Mouse (Mus musculus) embryonic facial prominence, embryonic 15.5 days (tissue): ENCODE measurements around the gene Npl. TPM values are rescaled to one million over a fixed set of nuclear protein-coding genes. Genes with fewer than 3 reads are reported as not detected.

Source experiments
- ATAC-seq: fragments of 200-750 bp; cut with Nextera tagmentation; 2 replicates; pipeline ENCODE4 v1.8.0; 2017; ENCODE audit warnings: low read depth, moderate TSS enrichment; ENCODE audit not compliant: insufficient number of reproducible peaks, low FRiP score, low TSS enrichment
- H3K27ac ChIP-seq: fragments of 300-500 bp; sonication (generic); replicated peaks from 2 replicates; pipeline ENCODE4 v1.5.1; 2015; ENCODE audit warnings: mild to moderate bottlenecking, inconsistent platforms
- H3K27me3 ChIP-seq: fragments of 300-500 bp; sonication (generic); 2 replicates; pipeline ENCODE4 v1.6.1; 2015; ENCODE audit warnings: inconsistent platforms
- H3K36me3 ChIP-seq: fragments of 300-500 bp; sonication (generic); 2 replicates; pipeline ENCODE4 v1.6.1; 2015; ENCODE audit warnings: mild to moderate bottlenecking, inconsistent platforms
- H3K4me1 ChIP-seq: fragments of 300-500 bp; sonication (generic); 2 replicates; pipeline ENCODE4 v1.6.1; 2015; ENCODE audit warnings: inconsistent platforms
- H3K4me2 ChIP-seq: fragments of 300-500 bp; sonication (generic); replicated peaks from 2 replicates; pipeline ENCODE4 v1.6.1; 2015; ENCODE audit warnings: mild to moderate bottlenecking, inconsistent platforms
- H3K4me3 ChIP-seq: fragments of 300-500 bp; sonication (generic); replicated peaks from 2 replicates; pipeline ENCODE4 v1.5.1; 2015; ENCODE audit warnings: mild to moderate bottlenecking, inconsistent platforms
- H3K9ac ChIP-seq: fragments of 300-500 bp; sonication (generic); 2 replicates; pipeline ENCODE4 v1.6.1; 2015; ENCODE audit warnings: inconsistent platforms
- H3K9me3 ChIP-seq: fragments of 300-500 bp; sonication (generic); replicated peaks from 2 replicates; pipeline ENCODE4 v1.6.1; 2016; ENCODE audit warnings: inconsistent platforms
- WGBS: fragments of 180-500 bp; shearing (Covaris S2); methylation state at CpG from one replicate; pipeline ENCODE4 v1.1.7; 2015; 5-methylcytosine and 5-hydroxymethylcytosine counted together
- polyA plus RNA-seq: library from polyadenylated mRNA; unstranded; fragments of >200 nt; fragmentation: Nextera tagmentation; extraction: Ambion mirVana; gene quantifications from 2 replicates; pipeline ENCODE4 v1.2.1, GENCODE M21; 2015

Gene Npl
- polyA plus RNA-seq, 1 experiment from 2014 or later: 21.4 TPM

DNA sequence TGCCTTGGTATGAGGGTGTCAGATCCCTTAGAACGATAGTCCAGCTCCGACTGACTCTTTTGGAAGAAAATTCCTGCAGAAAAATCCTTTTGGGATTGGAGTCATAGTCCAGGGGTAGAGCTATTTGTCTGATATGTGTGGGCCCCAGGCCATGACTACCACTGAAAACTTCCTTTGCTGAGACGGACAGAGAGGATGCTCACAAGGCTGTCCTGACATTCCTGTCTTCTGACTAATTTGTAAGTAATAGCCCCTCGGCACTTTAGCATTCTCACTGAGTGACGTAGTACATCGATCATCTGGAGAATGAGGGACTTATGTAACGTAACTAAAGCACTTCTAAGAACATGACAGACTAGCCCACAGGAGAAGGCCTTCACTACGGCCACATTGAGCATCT lies 15.9 kb upstream of the Npl start:
- Histone ChIP-seq H3K27ac (no peak overlapping the region), H3K9ac (no peak overlapping the region), H3K4me3 (no peak overlapping the region), H3K4me2 (no peak overlapping the region), H3K36me3 (no peaks in the 10 kb centered on the region), H3K4me1 (0 out of 2 replicates have a peak, but pooled peaks cover 3% of the 10 kb centered on the region), H3K9me3 (no peaks in the 10 kb centered on the region), H3K27me3 (no peaks in the 10 kb centered on the region)
- ATAC-seq: no peak
- 52% methylated on average over 8 of the region's 8 CpGs for WGBS

DNA sequence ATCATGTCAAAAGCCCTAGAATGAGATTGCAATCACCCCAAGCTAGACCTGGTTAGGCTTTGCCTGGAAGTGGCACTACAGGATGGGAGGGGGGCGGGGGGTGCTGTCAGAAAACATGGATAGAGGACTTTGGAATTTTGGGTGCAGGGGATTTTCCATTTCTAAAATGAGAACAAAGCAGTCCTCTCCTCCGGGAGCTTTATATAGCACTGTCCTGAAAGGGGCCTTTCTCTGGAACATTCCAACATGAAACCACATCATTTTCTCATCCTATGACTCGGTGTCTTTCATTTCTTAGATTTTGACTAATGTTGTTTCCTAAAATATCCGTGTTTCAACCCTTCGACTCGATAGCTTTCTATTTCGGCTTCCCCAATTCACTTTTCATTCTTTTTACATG lies 14.9 kb upstream of the Npl start:
- Histone ChIP-seq H3K4me3 (no peak overlapping the region), H3K9ac (no peak overlapping the region), H3K4me2 (no peak overlapping the region), H3K27me3 (no peaks in the 10 kb centered on the region), H3K36me3 (no peaks in the 10 kb centered on the region), H3K4me1 (peaks cover 6% of the 10 kb centered on the region; the same call in 1 of the 2 replicates), H3K9me3 (no peaks in the 10 kb centered on the region), H3K27ac (no peak overlapping the region)
- 55% methylated on average over 7 of the region's 7 CpGs for WGBS
- ATAC-seq: no peak

DNA sequence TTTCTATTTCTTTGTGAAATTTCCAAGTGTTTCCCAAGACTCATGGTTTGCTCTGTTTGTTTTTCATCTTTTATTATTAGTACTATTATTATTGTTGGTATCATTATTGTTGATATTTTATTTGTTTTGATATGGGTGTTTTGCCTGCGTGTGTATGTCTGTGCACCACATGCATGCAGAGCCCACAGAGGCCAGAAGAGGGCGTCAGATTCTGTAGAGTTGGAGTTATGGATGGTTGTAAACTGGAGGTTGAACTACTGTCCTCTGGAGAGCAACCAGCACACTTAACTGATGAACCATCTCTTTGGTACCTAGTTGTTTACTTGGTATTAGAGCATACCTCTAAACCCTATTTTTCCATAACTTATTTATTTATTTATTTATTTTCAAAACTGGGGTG lies 13.8 kb upstream of the Npl start:
- Histone ChIP-seq H3K4me3 (no peak overlapping the region), H3K4me1 (peaks cover 6% of the 10 kb centered on the region; the same call in 1 of the 2 replicates), H3K4me2 (no peak overlapping the region), H3K27me3 (no peaks in the 10 kb centered on the region), H3K9ac (no peak overlapping the region), H3K36me3 (no peaks in the 10 kb centered on the region), H3K9me3 (no peaks in the 10 kb centered on the region), H3K27ac (no peak overlapping the region)
- no peak for ATAC-seq
- 47% methylated on average over 2 of the region's 2 CpGs for WGBS

DNA sequence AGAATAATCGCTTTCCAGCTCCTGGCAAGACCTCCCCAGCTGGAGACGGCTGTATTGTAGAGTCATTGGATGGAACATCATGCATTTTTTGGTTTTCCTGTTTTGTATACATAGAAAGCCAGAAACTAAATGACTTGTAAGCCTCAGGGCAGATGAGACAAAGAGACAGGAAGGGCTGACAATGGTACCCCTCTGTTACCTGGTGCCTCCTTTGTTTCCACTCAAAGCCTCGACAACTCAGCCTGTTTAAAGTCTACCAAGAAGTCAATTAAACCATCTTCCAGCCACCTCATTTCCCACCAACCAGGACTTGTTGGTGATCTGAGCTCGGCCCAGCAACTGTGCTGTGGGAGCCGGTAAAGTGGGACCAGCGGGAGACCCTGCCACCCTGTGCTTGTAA lies 11.0 kb upstream of the Npl start:
- Histone ChIP-seq H3K4me2 (no peak overlapping the region), H3K9ac (no peak overlapping the region), H3K4me1 (peaks cover 6% of the 10 kb centered on the region; the same call in 1 of the 2 replicates), H3K4me3 (no peak overlapping the region), H3K9me3 (no peaks in the 10 kb centered on the region), H3K36me3 (no peaks in the 10 kb centered on the region), H3K27ac (no peak overlapping the region), H3K27me3 (no peaks in the 10 kb centered on the region)
- ATAC-seq: no peak
- 41% methylated on average over 6 of the region's 6 CpGs for WGBS

DNA sequence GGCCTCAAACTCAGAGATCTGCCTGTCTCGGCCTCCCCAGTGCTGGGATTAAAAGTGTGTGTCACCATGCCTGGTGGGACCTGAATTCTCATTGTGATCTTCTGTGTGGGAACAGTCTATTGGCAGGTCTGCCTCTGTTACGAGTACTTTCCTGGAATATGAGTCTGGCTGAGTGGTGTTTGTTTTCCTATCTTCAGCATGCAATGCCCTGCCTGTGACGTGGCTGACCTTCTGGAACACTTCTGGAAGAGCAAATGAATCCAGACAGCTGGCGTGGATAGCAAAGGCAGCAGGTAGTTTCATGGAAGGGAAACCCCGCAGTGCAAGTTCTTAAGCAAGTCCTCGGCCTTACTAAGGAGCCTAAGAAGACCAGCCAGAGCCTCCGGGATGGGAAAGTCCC lies 9.9 kb upstream of the Npl start:
- peaks cover 6% of the 10 kb centered on the region; the same call in 1 of the 2 replicates for H3K4me1 ChIP-seq
- 64% methylated on average over 7 of the region's 7 CpGs for WGBS
- no peaks in the 10 kb centered on the region for H3K27me3 ChIP-seq
- no peaks in the 10 kb centered on the region for H3K36me3 ChIP-seq
- no peak overlapping the region for H3K4me2 ChIP-seq
- no peak overlapping the region for H3K27ac ChIP-seq
- no peak for ATAC-seq
- H3K9me3 ChIP-seq: no peaks in the 10 kb centered on the region
- no peak overlapping the region for H3K9ac ChIP-seq
- no peak overlapping the region for H3K4me3 ChIP-seq

DNA sequence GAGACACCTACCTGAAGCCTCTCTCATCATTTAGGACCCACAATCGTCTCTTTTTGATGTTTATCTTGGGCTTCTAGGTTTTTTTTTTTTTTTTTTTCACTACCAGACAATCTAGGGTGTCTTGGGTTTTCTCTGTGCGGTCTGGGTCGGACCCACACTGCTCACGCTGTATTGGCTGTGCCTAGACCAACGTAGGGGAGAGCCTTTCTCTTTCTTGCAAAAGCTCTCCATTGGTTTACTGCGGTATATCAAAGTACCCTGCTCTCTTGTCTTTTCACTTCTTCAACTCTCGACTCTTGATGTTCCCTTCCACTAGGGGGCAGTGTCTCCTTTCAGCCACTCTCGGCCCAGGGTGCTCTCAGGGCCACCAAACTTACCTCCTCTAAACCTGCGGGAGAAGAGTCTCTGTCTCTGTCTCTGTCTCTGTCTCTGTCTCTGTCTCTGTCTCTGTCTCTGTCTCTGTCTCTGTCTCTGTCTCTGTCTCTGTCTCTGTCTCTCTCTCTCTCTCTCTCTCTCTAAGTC lies 9.3 kb upstream of the Npl start:
- H3K9me3 ChIP-seq: no peaks in the 10 kb centered on the region
- no peaks in the 10 kb centered on the region for H3K36me3 ChIP-seq
- H3K4me3 ChIP-seq: no peak overlapping the region
- H3K27ac ChIP-seq: no peak overlapping the region
- no peak for ATAC-seq
- H3K9ac ChIP-seq: no peak overlapping the region
- WGBS: 31% methylated on average over 9 of the region's 9 CpGs
- no peaks in the 10 kb centered on the region for H3K27me3 ChIP-seq
- H3K4me2 ChIP-seq: no peak overlapping the region
- H3K4me1 ChIP-seq: peaks cover 6% of the 10 kb centered on the region; the same call in 1 of the 2 replicates

DNA sequence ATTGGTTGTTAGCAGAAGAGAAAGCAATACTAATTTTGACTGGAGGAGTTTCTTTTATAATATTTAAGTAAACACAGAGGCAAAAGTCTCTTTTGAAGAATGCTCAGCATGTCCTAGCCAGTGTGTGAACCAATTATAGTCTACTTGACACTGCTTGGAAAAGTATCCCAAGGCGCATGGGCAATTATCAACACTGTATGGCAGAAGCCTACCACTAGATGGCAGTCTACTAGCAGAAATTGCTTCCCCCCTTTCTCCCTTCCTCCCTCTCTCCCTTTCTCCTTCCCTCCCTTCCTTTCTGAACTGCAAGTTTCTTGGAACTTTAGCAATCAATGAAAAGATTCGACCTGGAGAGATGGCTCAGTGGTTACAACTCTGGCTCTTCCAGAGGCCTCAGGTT lies 7.1 kb upstream of the Npl start:
- ATAC-seq: 0 out of 2 replicates have a peak, but pooled peaks have one; percentile 28

DNA sequence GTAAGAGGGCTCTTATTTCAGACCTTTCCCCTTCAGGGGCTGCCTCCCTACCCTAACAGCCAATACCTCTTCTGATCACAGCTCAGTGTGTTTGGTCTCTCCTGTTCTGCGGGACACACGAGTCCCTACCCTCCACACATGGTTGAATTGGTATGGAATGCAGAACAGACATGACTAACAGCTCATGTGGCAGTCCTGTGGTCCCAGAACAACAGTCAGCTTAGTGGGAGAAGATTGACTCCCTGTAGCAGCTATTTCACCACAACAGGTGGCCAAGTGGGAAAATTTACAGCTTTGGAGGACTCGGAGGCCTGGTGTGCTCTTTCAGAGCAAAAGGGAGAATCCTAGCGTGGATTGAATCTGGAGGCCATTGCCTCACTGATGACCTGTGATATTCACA lies 6.4 kb upstream of the Npl start:
- Histone ChIP-seq H3K4me2 (no peak overlapping the region), H3K9ac (no peak overlapping the region), H3K36me3 (no peaks in the 10 kb centered on the region), H3K4me1 (peaks cover 6% of the 10 kb centered on the region; the same call in 1 of the 2 replicates), H3K27me3 (no peaks in the 10 kb centered on the region), H3K9me3 (no peaks in the 10 kb centered on the region), H3K27ac (no peak overlapping the region), H3K4me3 (no peak overlapping the region)
- no peak for ATAC-seq
- WGBS: 65% methylated on average over 4 of the region's 4 CpGs

More for the DNA sequence above, 7.1 kb upstream of the Npl start:
- Histone ChIP-seq H3K27ac (no peak overlapping the region), H3K36me3 (no peaks in the 10 kb centered on the region), H3K9me3 (no peaks in the 10 kb centered on the region), H3K4me3 (no peak overlapping the region), H3K27me3 (no peaks in the 10 kb centered on the region), H3K9ac (no peak overlapping the region), H3K4me2 (no peak overlapping the region), H3K4me1 (peaks cover 6% of the 10 kb centered on the region; the same call in 1 of the 2 replicates)
- WGBS: 5% methylated on average over 2 of the region's 2 CpGs

DNA sequence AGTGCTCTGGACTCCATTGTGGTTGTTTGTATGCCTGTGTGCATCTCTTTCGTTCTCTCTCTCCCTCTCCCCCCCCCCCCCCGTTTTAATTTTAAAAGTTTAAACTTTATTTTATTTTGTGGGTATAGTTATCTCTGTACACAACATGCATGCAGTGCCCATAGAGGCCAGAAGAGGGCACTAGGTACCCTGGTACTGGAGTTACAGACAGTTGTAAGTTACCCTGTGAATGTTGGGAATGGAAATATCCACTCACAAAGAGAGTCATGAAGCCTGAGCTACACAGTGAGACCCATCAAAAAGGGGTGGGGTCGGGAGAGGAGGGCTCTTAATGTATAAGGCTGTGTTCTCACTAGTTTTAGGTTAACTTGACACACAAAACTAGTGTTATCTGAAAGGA lies 969 bp upstream of the Npl start:
- ATAC-seq: no peak
- H3K9me3 ChIP-seq: no peaks in the 10 kb centered on the region
- H3K27me3 ChIP-seq: no peaks in the 10 kb centered on the region

DNA sequence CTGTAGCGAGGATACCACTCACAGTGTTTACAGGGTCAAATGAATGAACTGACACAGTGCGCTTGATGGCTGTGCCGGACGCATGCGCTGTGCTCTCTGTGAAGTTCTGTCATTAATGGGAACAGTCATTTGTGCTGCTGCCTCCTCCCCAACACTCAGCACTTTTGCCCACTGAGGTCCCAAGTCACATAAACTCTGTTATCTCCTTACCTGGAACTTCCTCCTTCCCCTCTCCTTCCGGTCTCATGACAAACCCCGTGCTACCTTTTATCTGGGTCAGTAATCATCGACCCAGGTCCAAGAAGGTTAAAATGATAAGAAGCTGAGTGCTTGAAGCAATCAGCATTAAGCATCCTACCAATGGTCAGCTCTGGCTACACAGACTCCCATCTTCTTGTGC lies 2.3 kb downstream of the Npl start:
- no peak overlapping the region for H3K27ac ChIP-seq
- 0 out of 2 replicates have a peak, but pooled peaks cover 4% of the 10 kb centered on the region for H3K4me1 ChIP-seq
- H3K36me3 ChIP-seq: no peaks in the 10 kb centered on the region
- no peak for ATAC-seq
- H3K27me3 ChIP-seq: no peaks in the 10 kb centered on the region
- H3K9ac ChIP-seq: no peak overlapping the region
- WGBS: 82% methylated on average over 8 of the region's 8 CpGs
- no peak overlapping the region for H3K4me3 ChIP-seq
- no peak overlapping the region for H3K4me2 ChIP-seq
- no peaks in the 10 kb centered on the region for H3K9me3 ChIP-seq

More for the DNA sequence above, 969 bp upstream of the Npl start:
- H3K36me3 ChIP-seq: no peaks in the 10 kb centered on the region
- H3K4me1 ChIP-seq: 0 out of 2 replicates have a peak, but pooled peaks cover 4% of the 10 kb centered on the region
- H3K4me2 ChIP-seq: no peak overlapping the region
- whole genome bisulfite sequencing: 25% methylated on average over 3 of the region's 3 CpGs
- no peak overlapping the region for H3K4me3 ChIP-seq
- H3K27ac ChIP-seq: no peak overlapping the region
- H3K9ac ChIP-seq: no peak overlapping the region

DNA sequence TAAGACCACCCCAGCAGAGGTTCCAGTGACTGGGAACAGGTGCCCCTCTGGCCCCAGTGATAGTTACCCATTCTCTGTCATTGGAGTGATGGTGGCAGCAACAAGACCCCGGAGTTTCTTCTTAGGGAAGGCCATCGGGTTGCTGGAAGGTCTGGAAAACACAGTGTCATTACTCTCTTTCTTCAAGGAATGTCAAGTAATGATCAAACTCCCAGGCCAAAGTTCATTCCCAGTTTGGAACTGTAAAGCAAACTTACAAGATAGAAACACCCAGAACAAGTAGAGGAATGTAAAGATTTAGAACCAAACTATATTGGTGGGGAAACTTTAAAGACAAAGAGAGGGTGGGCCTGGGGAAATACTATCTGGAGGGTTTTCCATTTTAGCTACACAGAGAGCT lies 4.6 kb downstream of the Npl start:
- 78% methylated on average over 2 of the region's 2 CpGs for WGBS
- no peak overlapping the region for H3K4me3 ChIP-seq

DNA sequence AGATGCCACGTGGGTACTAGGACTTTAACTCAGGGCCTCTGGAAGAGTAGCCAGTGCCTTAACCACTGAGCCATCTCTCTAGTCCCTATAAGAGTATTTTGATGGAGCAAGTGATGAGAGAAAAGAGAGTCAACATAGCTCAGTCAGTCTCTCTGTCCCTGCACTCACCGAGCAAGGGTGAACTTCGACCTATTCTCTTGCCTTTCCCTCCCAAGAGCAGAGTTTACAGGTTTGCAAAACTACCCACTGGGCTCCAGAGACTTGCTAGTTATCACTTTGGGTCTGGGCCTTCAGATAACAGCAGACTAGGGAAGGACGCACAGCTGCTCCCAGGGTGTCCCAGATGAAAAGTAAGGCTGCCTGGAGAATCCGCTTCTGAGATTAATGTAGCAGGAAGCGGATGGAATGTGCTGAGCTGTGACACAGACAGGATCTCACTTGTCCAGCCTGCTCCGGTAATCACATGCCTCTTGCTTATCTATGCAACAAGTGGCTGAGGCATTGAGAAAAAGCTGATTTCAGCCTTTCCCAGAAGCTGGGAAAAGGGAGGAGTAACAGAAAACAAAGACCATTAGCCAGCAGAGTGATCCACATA lies 7.0 kb downstream of the Npl start:
- 37% methylated on average over 7 of the region's 7 CpGs for WGBS
- no peak overlapping the region for H3K27ac ChIP-seq
- no peaks in the 10 kb centered on the region for H3K4me1 ChIP-seq

More for the DNA sequence above, 4.6 kb downstream of the Npl start:
- H3K36me3 ChIP-seq: no peaks in the 10 kb centered on the region
- H3K4me1 ChIP-seq: 0 out of 2 replicates have a peak, but pooled peaks cover 4% of the 10 kb centered on the region
- no peaks in the 10 kb centered on the region for H3K27me3 ChIP-seq
- no peaks in the 10 kb centered on the region for H3K9me3 ChIP-seq
- no peak overlapping the region for H3K27ac ChIP-seq
- no peak for ATAC-seq
- H3K9ac ChIP-seq: no peak overlapping the region
- no peak overlapping the region for H3K4me2 ChIP-seq

More for the DNA sequence above, 7.0 kb downstream of the Npl start:
- H3K27me3 ChIP-seq: no peaks in the 10 kb centered on the region
- H3K9me3 ChIP-seq: no peaks in the 10 kb centered on the region
- H3K4me2 ChIP-seq: no peak overlapping the region
- no peaks in the 10 kb centered on the region for H3K36me3 ChIP-seq
- H3K4me3 ChIP-seq: no peak overlapping the region
- no peak for ATAC-seq
- H3K9ac ChIP-seq: no peak overlapping the region
